Mouse (Mus musculus) C2C12 (cell line): ENCODE measurements around the gene Rgs13.

ENCODE experiments used
- CEBPB ChIP-seq: IDR thresholded peaks from one replicate; pipeline ENCODE4 v1.6.1; 2011; ENCODE audit warnings: low read depth, mild to moderate bottlenecking, control low read depth, moderate library complexity
- CTCF ChIP-seq: IDR thresholded peaks from one replicate; pipeline ENCODE4 v1.5.1; 2011; ENCODE audit not compliant: control insufficient read depth, insufficient read depth, insufficient read length
- MAX ChIP-seq: IDR thresholded peaks from one replicate; pipeline ENCODE4 v1.6.1; 2011; ENCODE audit warnings: mild to moderate bottlenecking, control low read depth
- MYOD1 ChIP-seq: IDR thresholded peaks from one replicate; pipeline ENCODE4 v1.6.1; 2011; ENCODE audit warnings: low read depth; ENCODE audit not compliant: control insufficient read depth, insufficient read length
- MYOG ChIP-seq: IDR thresholded peaks from one replicate; pipeline ENCODE4 v1.6.1; 2011; ENCODE audit not compliant: control insufficient read depth, insufficient read length; ENCODE audit errors: extremely low read depth
- USF1 ChIP-seq: IDR thresholded peaks from one replicate; pipeline ENCODE4 v1.6.1; 2011; ENCODE audit warnings: low read depth, mild to moderate bottlenecking, control low read depth, moderate library complexity

DNA sequence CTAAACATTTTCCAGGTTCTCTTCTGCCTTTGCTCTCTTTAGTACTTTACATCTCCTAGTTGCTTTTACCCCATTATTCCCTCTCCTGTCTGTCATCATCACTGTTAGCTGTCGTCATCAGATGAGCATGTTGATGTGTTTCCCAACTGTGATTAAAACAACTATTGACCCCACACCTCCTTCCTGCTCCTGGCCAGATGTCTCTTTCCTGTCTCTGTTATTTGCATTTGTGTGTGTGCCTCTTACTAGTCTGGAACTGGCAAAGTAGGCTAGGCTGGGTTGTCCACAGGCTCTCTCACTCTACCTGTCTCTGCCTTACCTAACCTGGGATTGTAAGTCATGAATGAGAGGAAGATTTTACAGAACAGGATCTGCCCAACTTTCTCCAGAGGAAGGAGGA is 24.6 kb downstream of the Rgs13 start:
- no peak for TF ChIP-seq CTCF
- TF ChIP-seq USF1 = no peak
- TF ChIP-seq MYOG = no peak
- no peak for TF ChIP-seq MAX
- TF ChIP-seq MYOD1 = no peak
- no peak for TF ChIP-seq CEBPB
